ENCODE assay signal across 15 mouse cellular contexts in the genomic region with DNA sequence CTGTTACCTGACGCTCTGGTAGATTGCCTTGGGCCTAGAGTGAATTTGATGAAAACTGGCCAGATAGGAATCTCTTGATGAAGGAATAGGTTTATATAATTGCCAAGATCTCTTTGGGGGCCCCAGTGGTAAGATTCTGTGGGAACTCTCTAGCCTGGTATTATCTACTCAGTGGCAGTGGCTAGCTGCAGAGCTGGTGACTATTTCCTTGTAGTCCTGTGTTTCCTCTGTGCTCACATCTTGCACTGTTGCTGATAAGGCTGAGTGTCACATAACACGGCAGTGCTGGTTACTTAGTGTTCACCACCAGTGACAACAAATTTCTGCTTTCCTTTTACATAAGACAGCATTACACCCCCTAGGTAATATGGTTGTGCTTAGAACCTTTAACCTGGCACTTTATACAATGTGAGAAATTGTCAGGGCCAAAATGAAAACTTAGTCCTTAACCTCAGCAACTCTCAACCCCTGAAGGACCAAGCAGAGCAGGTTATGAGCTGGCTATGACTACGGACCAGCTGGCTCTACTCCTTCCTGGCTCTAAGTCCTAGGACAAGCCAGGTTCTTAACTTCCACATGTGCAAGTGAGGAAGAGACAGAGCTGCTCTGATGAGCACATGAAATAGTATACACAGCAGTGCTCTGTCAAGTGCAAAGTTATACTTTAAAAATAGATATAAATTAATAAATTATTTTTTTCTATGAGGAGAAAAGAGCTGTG.
DNase-seq lines count a peak whose midpoint lies in the region; ATAC-seq and TF ChIP-seq lines count a peak whose summit lies in the region.
"Had no signal": no experiment of that assay in that cellular context is flagged by ENCODE, and none has a peak within 500 bp of the region (broad histone marks: within the 10 kb centered on the region; RNA-seq: fewer than 3 reads in every experiment).

No protein-coding gene starts in this region.

- H3K27me3 ChIP-seq in heart, embryonic 14.5 days (ENCODE audit: control insufficient read depth, insufficient read depth, low read length), result no peaks in the 10 kb centered on the region
- H3K27me3 ChIP-seq in erythroblast, embryonic 14.5 days (ENCODE audit: control insufficient read depth), result no peaks in the 10 kb centered on the region
- H3K27me3 ChIP-seq in liver, postnatal 0 days (ENCODE audit: insufficient read depth, low read length), result no peaks in the 10 kb centered on the region
- H3K27me3 ChIP-seq: embryonic facial prominence, embryonic 13.5 days had no signal

- no peaks in the 10 kb centered on the region for H3K36me3 ChIP-seq in heart, embryonic 14.5 days (ENCODE audit: control insufficient read depth, insufficient read depth, low read length)
- H3K36me3 ChIP-seq in erythroblast, embryonic 14.5 days (ENCODE audit: control insufficient read depth), result peaks cover 99% of the 10 kb centered on the region
- peaks cover 43% of the 10 kb centered on the region for H3K36me3 ChIP-seq in liver, postnatal 0 days (replicated peaks; ENCODE audit: insufficient read depth, low read length)

- 0 out of 4 replicates have a peak overlapping the region, but pooled peaks have one; percentile 10 to 12 for H3K27ac ChIP-seq in heart, embryonic 14.5 days (replicated peaks in 1 of 2; ENCODE audit: control insufficient read depth in 1 of 2, insufficient read depth in 1 of 2, low read depth in 2 of 2, low read length in 2 of 2)
- H3K27ac ChIP-seq in liver, postnatal 0 days (ENCODE audit: low read depth), result no peak overlapping the region
- H3K27ac ChIP-seq: embryonic facial prominence, embryonic 13.5 days; hindbrain, embryonic 14.5 days; midbrain, embryonic 10.5 days had no signal

- H3K4me2 ChIP-seq in heart, embryonic 14.5 days (ENCODE audit: low read length), result no peak overlapping the region
- no peak overlapping the region for H3K4me2 ChIP-seq in liver, postnatal 0 days (ENCODE audit: low read depth, low read length)
- H3K4me2 ChIP-seq: embryonic facial prominence, embryonic 13.5 days; hindbrain, embryonic 14.5 days had no signal

- no peak for TF ChIP-seq CTCF in liver, postnatal 0 days (IDR thresholded peaks at IDR 0.05; ENCODE audit: low read depth)

- peaks cover 2 to 12% of the 10 kb centered on the region in 2 experiments for H3K4me1 ChIP-seq in heart, embryonic 14.5 days (ENCODE audit: control insufficient read depth in 2 of 2, insufficient read depth in 2 of 2, low read length in 2 of 2)
- H3K4me1 ChIP-seq in erythroblast, embryonic 14.5 days (ENCODE audit: control insufficient read depth), result peaks cover 73% of the 10 kb centered on the region
- H3K4me1 ChIP-seq in liver, postnatal 0 days (ENCODE audit: insufficient read depth), result peaks cover 15% of the 10 kb centered on the region
- H3K4me1 ChIP-seq: embryonic facial prominence, embryonic 13.5 days; midbrain, embryonic 10.5 days had no signal

- no peak for ATAC-seq in heart, embryonic 14.5 days (ENCODE audit: insufficient number of reproducible peaks, insufficient read depth, low FRiP score, low read depth)
- peak; percentile 70 for ATAC-seq in liver, postnatal 0 days
- ATAC-seq: forebrain, embryonic 14.5 days had no signal

- DNase-seq in heart, postnatal 14 days, result no peak
- DNase-seq in liver, postnatal 0 days, result no peak
- DNase-seq in urinary bladder, postnatal 36 days (ENCODE audit: low spot score in 2 of 2), result no peak
- DNase-seq in left cerebral cortex, postnatal 25 days (ENCODE audit: low spot score in 2 of 2), result no peak
- no peak for DNase-seq in kidney, postnatal 36 days
- DNase-seq: adrenal gland, adult 8-10 months; kidney, adult 18-20 months; kidney, postnatal 4 days; thymus, adult 18-20 months had no signal

- no peak for TF ChIP-seq EP300 in liver, postnatal 0 days (IDR thresholded peaks at IDR 0.05; ENCODE audit: low read depth)

- no peak overlapping the region for H3K9ac ChIP-seq in heart, embryonic 14.5 days (ENCODE audit: low read length)
- no peak overlapping the region for H3K9ac ChIP-seq in liver, postnatal 0 days (replicated peaks)
- H3K9ac ChIP-seq: embryonic facial prominence, embryonic 13.5 days; hindbrain, embryonic 14.5 days had no signal

- H3K4me3 ChIP-seq in heart, embryonic 14.5 days (ENCODE audit: control insufficient read depth in 1 of 2, insufficient read depth in 1 of 2, low read depth in 1 of 2, low read length in 2 of 2), result no peak overlapping the region
- H3K4me3 ChIP-seq in erythroblast, embryonic 14.5 days (replicated peaks), result peak overlapping the region; percentile 15
- no peak overlapping the region for H3K4me3 ChIP-seq in liver, postnatal 0 days (ENCODE audit: low read depth, low read length)
- H3K4me3 ChIP-seq: embryonic facial prominence, embryonic 13.5 days; midbrain, embryonic 10.5 days had no signal

- 52% methylated on average over 3 of the region's 3 CpGs for WGBS in heart, embryonic 14.5 days
- 55% methylated on average over 3 of the region's 3 CpGs for WGBS in liver, postnatal 0 days (ENCODE audit: insufficient replicate concordance)

- intact Hi-C loops in heart, postnatal 14 days (cut with DNase I), result no loop called here
- intact Hi-C loops in left cerebral cortex, postnatal 25 days (cut with DNase I), result no loop called here

- H3K9me3 ChIP-seq in heart, embryonic 14.5 days (ENCODE audit: control insufficient read depth, low read length), result no peaks in the 10 kb centered on the region
- peaks cover 5% of the 10 kb centered on the region; the same call in 1 of the 2 replicates for H3K9me3 ChIP-seq in erythroblast, embryonic 14.5 days (ENCODE audit: control insufficient read depth, low read length)
- H3K9me3 ChIP-seq in liver, postnatal 0 days (ENCODE audit: low read length), result no peaks in the 10 kb centered on the region
- H3K9me3 ChIP-seq: embryonic facial prominence, embryonic 13.5 days; midbrain, embryonic 10.5 days had no signal
